Mouse (Mus musculus): ENCODE results near the gene Cdcp1. TPM values are rescaled to one million over a fixed set of nuclear protein-coding genes. Genes with fewer than 3 reads are reported as not detected.

The Cdcp1 gene
- total and polyA plus RNA-seq, 3 experiments = 0.11 TPM; not detected in 2

- H3K4me1 ChIP-seq (ENCODE audit: insufficient read depth, low read depth, low read length) = peaks cover 4% of the 10 kb centered on the region
Measured at GRCm38 (mm10) chr9:123162985-123163694, 52.7 kb downstream of the Cdcp1 start.

GRCm38 (mm10) chr9:123161792-123162191, 54.0 kb downstream of the Cdcp1 start:
- ATAC-seq (ENCODE audit: extremely low read depth, insufficient number of reproducible peaks, low FRiP score, poor library complexity, severe bottlenecking) = no peak
- DNase-seq (ENCODE audit: low spot score) = no peak
- TF ChIP-seq GATA1 (IDR thresholded peaks at IDR 0.05; ENCODE audit: borderline replicate concordance, low read length) (no peak), POLR2AphosphoS5 (IDR thresholded peaks at IDR 0.05; ENCODE audit: insufficient replicate concordance, low read depth, low read length) (no peak), TAL1 (conservative IDR thresholded peaks at IDR 0.05; ENCODE audit: low read depth, low read length) (no peak), GATA2 (IDR thresholded peaks at IDR 0.05; ENCODE audit: borderline replicate concordance, low read depth, low read length) (no peak), CTCF (IDR thresholded peaks at IDR 0.05; ENCODE audit: low read depth, low read length) (no peak)
- Histone ChIP-seq H3K27me3 (ENCODE audit: insufficient read depth, low read length) (peaks cover 13% of the 10 kb centered on the region), H3K36me3 (replicated peaks) (no peaks in the 10 kb centered on the region), H3K4me1 (ENCODE audit: insufficient read depth, low read depth, low read length) (peaks cover 10% of the 10 kb centered on the region), H3K9me3 (replicated peaks) (peaks cover 3% of the 10 kb centered on the region; the same call in 1 of the 2 replicates), H3K4me3 (ENCODE audit: low read depth, low read length) (no peak overlapping the region)

More at GRCm38 (mm10) chr9:123162985-123163694, 52.7 kb downstream of the Cdcp1 start:
- no peak for ATAC-seq (ENCODE audit: extremely low read depth, insufficient number of reproducible peaks, low FRiP score, poor library complexity, severe bottlenecking)
- no peak overlapping the region for H3K4me3 ChIP-seq (ENCODE audit: low read depth, low read length)
- no peaks in the 10 kb centered on the region for H3K36me3 ChIP-seq (replicated peaks)
- peaks cover 3% of the 10 kb centered on the region; the same call in 1 of the 2 replicates for H3K9me3 ChIP-seq (replicated peaks)
- no peak for DNase-seq (ENCODE audit: low spot score)
- no peak for TF ChIP-seq GATA2 (IDR thresholded peaks at IDR 0.05; ENCODE audit: borderline replicate concordance, low read depth, low read length)
- no peak for TF ChIP-seq POLR2AphosphoS5 (IDR thresholded peaks at IDR 0.05; ENCODE audit: insufficient replicate concordance, low read depth, low read length)
- TF ChIP-seq GATA1 (IDR thresholded peaks at IDR 0.05; ENCODE audit: borderline replicate concordance, low read length) = no peak
- TF ChIP-seq TAL1 (conservative IDR thresholded peaks at IDR 0.05; ENCODE audit: low read depth, low read length) = no peak
- peaks cover 15% of the 10 kb centered on the region for H3K27me3 ChIP-seq (ENCODE audit: insufficient read depth, low read length)

DNA sequence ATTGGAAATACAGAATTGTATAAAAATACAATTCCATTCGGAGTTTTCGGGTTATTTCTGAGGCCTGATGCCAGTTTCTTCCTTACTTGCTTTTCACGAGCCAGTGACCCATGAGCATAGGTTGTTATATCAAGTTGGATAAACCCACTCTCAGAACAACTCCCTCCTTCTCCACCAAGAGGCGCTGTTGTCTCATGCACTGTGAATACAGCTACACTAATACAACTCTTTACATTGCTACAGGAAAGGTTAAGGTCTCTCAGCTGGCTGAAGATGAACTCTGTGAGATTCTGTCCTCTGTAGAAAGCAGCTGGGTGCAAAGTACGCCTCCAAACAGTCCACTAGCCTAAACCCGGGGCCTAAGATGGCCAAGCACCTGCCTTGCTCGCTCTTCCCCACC, 56.5 kb downstream of the Cdcp1 start:
- ATAC-seq (ENCODE audit: extremely low read depth, insufficient number of reproducible peaks, low FRiP score, poor library complexity, severe bottlenecking) (no peak; the same call in 1 of the 2 replicates), DNase-seq (ENCODE audit: low spot score) (peak; percentile 14)
- Histone ChIP-seq H3K4me3 (ENCODE audit: low read depth, low read length) (no peak overlapping the region), H3K9me3 (replicated peaks) (peaks cover 3% of the 10 kb centered on the region; the same call in 1 of the 2 replicates), H3K4me1 (ENCODE audit: insufficient read depth, low read depth, low read length) (peaks cover 16% of the 10 kb centered on the region), H3K27me3 (ENCODE audit: insufficient read depth, low read length) (peaks cover 18% of the 10 kb centered on the region), H3K36me3 (replicated peaks) (no peaks in the 10 kb centered on the region)
- 0 out of 2 replicates have a peak, but pooled peaks have one; percentile 12 for TF ChIP-seq CTCF (IDR thresholded peaks at IDR 0.05; ENCODE audit: low read depth, low read length)
- no peak for TF ChIP-seq GATA2 (IDR thresholded peaks at IDR 0.05; ENCODE audit: borderline replicate concordance, low read depth, low read length)

DNA sequence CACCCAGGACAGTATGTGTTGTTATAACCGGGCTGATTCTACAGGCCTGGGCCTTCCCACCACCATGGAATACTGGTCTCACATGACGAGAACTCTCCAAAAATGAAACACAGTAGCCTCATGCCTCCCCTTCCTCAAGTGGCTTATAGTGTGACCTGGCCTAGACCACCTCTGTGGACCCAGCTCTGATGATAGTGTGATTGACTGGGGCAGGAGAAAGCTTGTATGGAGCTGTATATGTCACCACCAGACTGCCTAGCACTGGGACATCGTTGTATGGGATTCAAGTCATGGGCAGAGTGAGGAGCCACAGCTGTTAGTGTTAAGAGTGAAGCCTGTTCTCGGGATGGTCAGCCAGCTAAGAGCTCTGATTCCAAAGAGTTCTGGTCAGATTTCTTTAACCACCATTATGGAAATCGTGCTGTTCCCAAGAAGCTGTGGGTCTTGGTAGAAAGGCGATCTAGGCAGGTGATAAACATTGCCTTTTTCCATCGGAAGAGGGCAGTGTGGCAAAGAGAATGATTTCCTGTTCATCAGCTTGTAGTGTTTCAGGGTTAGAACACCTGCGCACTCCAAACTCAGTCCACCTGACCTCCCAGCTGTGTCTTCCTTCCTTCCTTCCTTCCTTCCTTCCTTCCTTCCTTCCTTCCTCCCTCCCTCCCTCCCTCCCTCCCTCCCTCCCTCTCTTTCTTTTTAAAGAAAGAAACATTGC, 57.6 kb downstream of the Cdcp1 start:
- no peak for DNase-seq (ENCODE audit: low spot score)
- Histone ChIP-seq H3K36me3 (replicated peaks) (no peaks in the 10 kb centered on the region), H3K9me3 (replicated peaks) (peaks cover 2% of the 10 kb centered on the region; the same call in 1 of the 2 replicates), H3K4me1 (ENCODE audit: insufficient read depth, low read depth, low read length) (peaks cover 18% of the 10 kb centered on the region), H3K4me3 (ENCODE audit: low read depth, low read length) (no peak overlapping the region), H3K27me3 (ENCODE audit: insufficient read depth, low read length) (peaks cover 20% of the 10 kb centered on the region)
- ATAC-seq (ENCODE audit: extremely low read depth, insufficient number of reproducible peaks, low FRiP score, poor library complexity, severe bottlenecking) = no peak
- TF ChIP-seq POLR2AphosphoS5 (IDR thresholded peaks at IDR 0.05; ENCODE audit: insufficient replicate concordance, low read depth, low read length) (no peak), CTCF (IDR thresholded peaks at IDR 0.05; ENCODE audit: low read depth, low read length) (0 out of 2 replicates have a peak, but pooled peaks have one; percentile 12)

GRCm38 (mm10) chr9:123157699-123158098, 58.1 kb downstream of the Cdcp1 start:
- Histone ChIP-seq H3K9me3 (replicated peaks) (no peaks in the 10 kb centered on the region), H3K27me3 (ENCODE audit: insufficient read depth, low read length) (peaks cover 20% of the 10 kb centered on the region), H3K36me3 (replicated peaks) (no peaks in the 10 kb centered on the region), H3K4me1 (ENCODE audit: insufficient read depth, low read depth, low read length) (peaks cover 14% of the 10 kb centered on the region), H3K4me3 (ENCODE audit: low read depth, low read length) (no peak overlapping the region)
- DNase-seq (ENCODE audit: low spot score) = no peak
- TF ChIP-seq POLR2AphosphoS5 (IDR thresholded peaks at IDR 0.05; ENCODE audit: insufficient replicate concordance, low read depth, low read length) (no peak), TAL1 (conservative IDR thresholded peaks at IDR 0.05; ENCODE audit: low read depth, low read length) (no peak), GATA1 (IDR thresholded peaks at IDR 0.05; ENCODE audit: borderline replicate concordance, low read length) (no peak), CTCF (IDR thresholded peaks at IDR 0.05; ENCODE audit: low read depth, low read length) (no peak), GATA2 (IDR thresholded peaks at IDR 0.05; ENCODE audit: borderline replicate concordance, low read depth, low read length) (no peak)
- 0 out of 2 replicates have a peak, but pooled peaks have one; percentile 22 for ATAC-seq (ENCODE audit: extremely low read depth, insufficient number of reproducible peaks, low FRiP score, poor library complexity, severe bottlenecking)

GRCm38 (mm10) chr9:123156910-123157361, 58.9 kb downstream of the Cdcp1 start:
- Histone ChIP-seq H3K4me1 (ENCODE audit: insufficient read depth, low read depth, low read length) (peaks cover 14% of the 10 kb centered on the region), H3K27me3 (ENCODE audit: insufficient read depth, low read length) (peaks cover 20% of the 10 kb centered on the region), H3K9me3 (replicated peaks) (no peaks in the 10 kb centered on the region), H3K4me3 (ENCODE audit: low read depth, low read length) (no peak overlapping the region), H3K36me3 (replicated peaks) (no peaks in the 10 kb centered on the region)
- TF ChIP-seq GATA2 (IDR thresholded peaks at IDR 0.05; ENCODE audit: borderline replicate concordance, low read depth, low read length) (no peak), GATA1 (IDR thresholded peaks at IDR 0.05; ENCODE audit: borderline replicate concordance, low read length) (no peak), TAL1 (conservative IDR thresholded peaks at IDR 0.05; ENCODE audit: low read depth, low read length) (no peak), POLR2AphosphoS5 (IDR thresholded peaks at IDR 0.05; ENCODE audit: insufficient replicate concordance, low read depth, low read length) (no peak), CTCF (IDR thresholded peaks at IDR 0.05; ENCODE audit: low read depth, low read length) (no peak)
- DNase-seq (ENCODE audit: low spot score) (peak; percentile 6), ATAC-seq (ENCODE audit: extremely low read depth, insufficient number of reproducible peaks, low FRiP score, poor library complexity, severe bottlenecking) (no peak)

All from G1E (cell line).